Mouse (Mus musculus) liver, embryonic 14.5 days (tissue): ENCODE measurements around the gene Relch.

Experiments
- CTCF ChIP-seq: IDR thresholded peaks from 2 replicates; pipeline ENCODE4 v1.5.1; 2016; ENCODE audit warnings: antibody characterized with exemption, low read depth, control low read depth
- EP300 ChIP-seq: IDR thresholded peaks from 2 replicates; pipeline ENCODE4 v1.6.1; 2016; ENCODE audit warnings: antibody characterized with exemption, low read depth

DNA sequence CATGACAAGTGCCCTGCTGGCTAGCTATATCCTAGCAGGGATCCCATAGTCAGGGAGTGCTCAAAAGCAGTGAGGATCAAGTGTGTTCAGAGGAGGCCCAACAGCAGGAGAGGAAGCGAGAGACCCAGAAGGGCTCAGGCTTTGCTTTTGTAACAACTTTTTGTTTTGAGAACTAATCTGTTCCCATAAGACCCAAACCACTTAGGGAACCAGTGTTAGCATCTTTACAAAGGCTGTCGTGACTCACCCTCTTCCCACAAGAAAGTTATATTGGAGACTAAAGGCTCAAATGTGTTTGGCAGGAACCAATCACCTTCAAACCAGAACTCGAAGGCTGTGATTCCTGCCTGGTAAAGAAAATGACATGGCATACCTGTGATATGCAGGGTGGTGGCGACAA, 132.0 kb downstream of the Relch start:
- TF ChIP-seq EP300 = no peak
- TF ChIP-seq CTCF = no peak
